ENCODE assay signal across 10 mouse cellular contexts in the genomic region with DNA sequence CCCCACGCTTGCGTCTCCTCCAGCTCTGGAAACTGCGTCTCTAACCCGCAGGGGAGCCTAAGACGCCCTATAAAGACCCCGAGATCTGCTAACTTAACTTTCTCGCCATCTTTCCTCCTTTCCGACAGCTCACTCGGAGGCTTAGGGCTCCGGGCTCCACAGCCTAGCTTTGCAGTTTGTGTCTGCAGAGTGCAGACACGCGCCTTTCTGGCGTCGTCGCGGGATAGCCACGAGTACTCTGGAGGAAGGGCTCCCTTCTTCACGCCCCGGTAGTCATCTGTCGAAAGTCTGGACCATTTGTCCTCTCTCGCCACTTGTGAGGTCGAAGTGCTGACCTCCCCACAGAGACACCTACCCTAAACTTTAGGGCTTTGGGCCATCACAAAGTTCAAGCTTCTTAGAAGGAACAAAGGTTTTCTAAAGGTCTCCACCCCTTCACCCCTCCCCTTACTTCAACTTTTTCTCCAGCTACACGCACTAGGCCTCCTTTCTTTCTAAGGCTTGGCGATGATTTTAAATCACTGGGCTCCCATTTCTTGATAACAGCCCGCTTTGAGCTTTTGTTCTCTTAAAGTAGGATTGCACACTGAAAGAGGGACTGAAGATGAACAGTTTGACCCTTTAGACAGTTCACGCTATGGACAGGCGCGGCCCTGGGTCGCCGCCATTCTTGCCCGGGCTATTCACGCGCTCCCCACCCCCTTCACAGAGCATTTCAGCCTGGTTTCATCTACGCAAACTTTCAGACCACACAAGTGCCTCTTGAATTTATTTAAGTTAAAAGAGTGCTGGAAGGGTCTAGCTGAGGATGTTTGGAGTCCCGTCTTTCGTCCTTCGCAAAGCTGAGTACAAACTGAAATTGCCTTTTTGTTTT. TPM values are rescaled to one million over a fixed set of nuclear protein-coding genes. Genes with fewer than 3 reads are reported as not detected.
DNase-seq lines count a peak whose midpoint lies in the region; ATAC-seq lines count a peak whose summit lies in the region.
"Had no signal": no experiment of that assay in that cellular context is flagged by ENCODE, and none has a peak within 500 bp of the region (broad histone marks: within the 10 kb centered on the region; RNA-seq: fewer than 3 reads in every experiment).

No protein-coding gene starts in this region.

- H3K4me3 ChIP-seq in intestine, embryonic 14.5 days (ENCODE audit: low read depth, low read length) = no peak overlapping the region
- H3K4me3 ChIP-seq in intestine, embryonic 15.5 days (replicated peaks) = no peak overlapping the region
- no peak overlapping the region; the same call in 1 of the 2 replicates for H3K4me3 ChIP-seq in forebrain, embryonic 11.5 days (ENCODE audit: low read depth, low read length)

- DNase-seq in intestine, embryonic 14.5 days (ENCODE audit: low spot score) = peak; percentile 72
- DNase-seq in R1 (ENCODE audit: low read depth, low spot score) = peak; percentile 41
- DNase-seq in forebrain, embryonic 11.5 days (ENCODE audit: low spot score) = peak; percentile 68
- DNase-seq in mesoderm, embryonic 11.5 days (ENCODE audit: low read depth, low spot score) = peak; percentile 50
- DNase-seq in left cerebral cortex, adult 11 months (ENCODE audit: low spot score) = no peak
- no peak for DNase-seq in thymus, adult 18-20 months
- DNase-seq in left cerebral cortex, postnatal 36 days (ENCODE audit: low spot score in 2 of 2) = no peak

- no peaks in the 10 kb centered on the region for H3K9me3 ChIP-seq in intestine, embryonic 14.5 days (ENCODE audit: control insufficient read depth, low read length)
- H3K9me3 ChIP-seq in intestine, embryonic 15.5 days = no peaks in the 10 kb centered on the region
- no peaks in the 10 kb centered on the region for H3K9me3 ChIP-seq in forebrain, embryonic 11.5 days (ENCODE audit: control insufficient read depth, low read length)

- ATAC-seq in intestine, embryonic 14.5 days (replicated peaks; ENCODE audit: low FRiP score, low TSS enrichment, low read depth) = no peak
- ATAC-seq in intestine, embryonic 15.5 days = no peak
- no peak for ATAC-seq in forebrain, embryonic 11.5 days (replicated peaks; ENCODE audit: low FRiP score)

- H3K4me2 ChIP-seq in intestine, embryonic 14.5 days (ENCODE audit: low read length) = no peak overlapping the region
- no peak overlapping the region for H3K4me2 ChIP-seq in intestine, embryonic 15.5 days (replicated peaks)
- peak overlapping the region; percentile 28 for H3K4me2 ChIP-seq in forebrain, embryonic 11.5 days (ENCODE audit: low read depth, low read length, severe bottlenecking)

- no peak overlapping the region for H3K9ac ChIP-seq in intestine, embryonic 14.5 days (ENCODE audit: low read length)
- no peak overlapping the region for H3K9ac ChIP-seq in intestine, embryonic 15.5 days
- H3K9ac ChIP-seq in forebrain, embryonic 11.5 days (ENCODE audit: low read length) = peak overlapping the region; percentile 39

- H3K27me3 ChIP-seq in intestine, embryonic 14.5 days (replicated peaks; ENCODE audit: control insufficient read depth, insufficient read depth, low read length) = peaks cover 94% of the 10 kb centered on the region
- peaks cover 77% of the 10 kb centered on the region for H3K27me3 ChIP-seq in intestine, embryonic 15.5 days (replicated peaks)
- peaks cover 67% of the 10 kb centered on the region for H3K27me3 ChIP-seq in forebrain, embryonic 11.5 days (ENCODE audit: control insufficient read depth, insufficient read depth, low read length)

- H3K36me3 ChIP-seq in intestine, embryonic 14.5 days (ENCODE audit: control insufficient read depth, insufficient read depth, low read length) = no peaks in the 10 kb centered on the region
- no peaks in the 10 kb centered on the region for H3K36me3 ChIP-seq in intestine, embryonic 15.5 days
- H3K36me3 ChIP-seq in forebrain, embryonic 11.5 days (ENCODE audit: control insufficient read depth, insufficient read depth, low read length) = no peaks in the 10 kb centered on the region

- H3K4me1 ChIP-seq in intestine, embryonic 14.5 days (replicated peaks; ENCODE audit: control insufficient read depth, insufficient read depth, low read length) = peaks cover 15% of the 10 kb centered on the region
- peaks cover 30% of the 10 kb centered on the region for H3K4me1 ChIP-seq in intestine, embryonic 15.5 days (replicated peaks)
- H3K4me1 ChIP-seq in forebrain, embryonic 11.5 days (replicated peaks; ENCODE audit: control insufficient read depth, insufficient read depth, low read length) = peaks cover 30% of the 10 kb centered on the region

- WGBS in intestine, embryonic 14.5 days = 2% methylated on average over 37 of the region's 37 CpGs
- 2% methylated on average over 37 of the region's 37 CpGs for WGBS in intestine, embryonic 15.5 days
- under 1% methylated on average over 37 of the region's 37 CpGs for WGBS in forebrain, embryonic 11.5 days

- H3K27ac ChIP-seq in intestine, embryonic 14.5 days (ENCODE audit: low read depth) = no peak overlapping the region
- H3K27ac ChIP-seq in intestine, embryonic 15.5 days = no peak overlapping the region
- 0 out of 2 replicates have a peak overlapping the region, but pooled peaks have one; percentile 54 for H3K27ac ChIP-seq in forebrain, embryonic 11.5 days (ENCODE audit: low read depth, low read length)
- H3K27ac ChIP-seq: kidney, postnatal 0 days had no signal

- intact Hi-C loops in left cerebral cortex, postnatal 36 days (cut with DNase I) = loop anchor here (5.0 kb wide), 1 partner anchor 319 kb away; no protein-coding TSS in a partner anchor

RNA-seq across cellular contexts. Expression of gene Neurog2, which starts 4.4 kb away (rescaled TPM):
- not detected in 2 replicates for polyA plus RNA-seq in intestine, embryonic 14.5 days (2014; fragmentation: Nextera tagmentation; extraction: Ambion mirVana)
- polyA plus RNA-seq in intestine, embryonic 15.5 days (2015; fragmentation: Nextera tagmentation; extraction: Ambion mirVana) = 0.19 TPM in 1 of 2 replicates, not detected in the other
- polyA plus RNA-seq in forebrain, embryonic 11.5 days (2014; fragmentation: Nextera tagmentation; extraction: Ambion mirVana) = 88.6 and 94.4 TPM in 2 replicates
- under 1 TPM; 0.34 to 0.79 TPM for total RNA-seq in left cerebral cortex, postnatal 36 days (2021)
- polyA plus RNA-seq: kidney, postnatal 0 days; liver, embryonic 16.5 days had no signal

Comparison
In these comparisons a context has a peak if more than half of its experiments do, and no peak if none do; other contexts are left out.
1. DNase-seq: peak in intestine, embryonic 14.5 days (single experiment), R1 (single experiment), forebrain, embryonic 11.5 days (single experiment) and mesoderm, embryonic 11.5 days (single experiment); none in left cerebral cortex, adult 11 months (single experiment), thymus, adult 18-20 months (0 of 2) and left cerebral cortex, postnatal 36 days (0 of 2).
2. RNA of gene Neurog2, which starts 4.4 kb away (polyA plus RNA-seq): 88.6 to 94.4 TPM in forebrain, embryonic 11.5 days; not detected in intestine, embryonic 14.5 days and 0.19 TPM in intestine, embryonic 15.5 days; every median in the first group is over 10 times any median in the second.